12 mouse cellular contexts compared by ENCODE assay signal in genomic region chr2:133498717-133499143, GRCm38 (mm10). TPM values are rescaled to one million over a fixed set of nuclear protein-coding genes. Genes with fewer than 3 reads are reported as not detected.
DNase-seq lines count a peak whose midpoint lies in the region; ATAC-seq lines count a peak whose summit lies in the region.
"Had no signal": no experiment of that assay in that cellular context is flagged by ENCODE, and none has a peak within 500 bp of the region (broad histone marks: within the 10 kb centered on the region; RNA-seq: fewer than 3 reads in every experiment).

No protein-coding gene starts in this region.

- no peak for DNase-seq in heart, adult 9 months (ENCODE audit: low spot score in 2 of 2)
- DNase-seq in urinary bladder, adult 2 months (ENCODE audit: low spot score): peak; percentile 27
- DNase-seq in urinary bladder, postnatal 25 days (ENCODE audit: low spot score): no peak
- DNase-seq in urinary bladder, postnatal 36 days (ENCODE audit: low spot score in 2 of 2): peak; percentile 26 to 36
- DNase-seq in layer of hippocampus, adult 11-12 months (ENCODE audit: low spot score): no peak
- no peak for DNase-seq in spleen, adult 12 weeks (ENCODE audit: low spot score)
- DNase-seq: cerebellum, adult 8-10 months; thymus, adult 18-20 months had no signal

- peak overlapping the region; percentile 58 for H3K27ac ChIP-seq in heart, embryonic 12.5 days (ENCODE audit: poor library complexity, severe bottlenecking)
- H3K27ac ChIP-seq in lung, embryonic 16.5 days (ENCODE audit: low read length): peak overlapping the region; percentile 78
- H3K27ac ChIP-seq: embryonic facial prominence, embryonic 13.5 days had no signal

- H3K4me1 ChIP-seq in heart, embryonic 12.5 days (replicated peaks): peaks cover 14% of the 10 kb centered on the region
- H3K4me1 ChIP-seq in lung, embryonic 16.5 days (replicated peaks; ENCODE audit: control insufficient read depth, insufficient read depth, low read length): peaks cover 10% of the 10 kb centered on the region
- H3K4me1 ChIP-seq: embryonic facial prominence, embryonic 13.5 days had no signal

- WGBS in heart, embryonic 12.5 days: 17% methylated on average over 3 of the region's 3 CpGs
- 31% methylated on average over 3 of the region's 3 CpGs for WGBS in lung, embryonic 16.5 days

- no peaks in the 10 kb centered on the region for H3K9me3 ChIP-seq in heart, embryonic 12.5 days (replicated peaks)
- no peaks in the 10 kb centered on the region for H3K9me3 ChIP-seq in lung, embryonic 16.5 days (ENCODE audit: control insufficient read depth, low read length)
- H3K9me3 ChIP-seq: embryonic facial prominence, embryonic 13.5 days had no signal

- no peak; the same call in 1 of the 2 replicates for ATAC-seq in heart, embryonic 12.5 days (ENCODE audit: insufficient number of reproducible peaks, low FRiP score)
- peak; percentile 90 for ATAC-seq in lung, embryonic 16.5 days (ENCODE audit: low read depth)
- ATAC-seq: inflammation-experienced regulatory T-cells, adult 6 months had no signal

- H3K36me3 ChIP-seq in heart, embryonic 12.5 days: no peaks in the 10 kb centered on the region
- no peaks in the 10 kb centered on the region for H3K36me3 ChIP-seq in lung, embryonic 16.5 days (ENCODE audit: control insufficient read depth, insufficient read depth, low read length)
- H3K36me3 ChIP-seq: embryonic facial prominence, embryonic 13.5 days had no signal

- no peak overlapping the region for H3K9ac ChIP-seq in heart, embryonic 12.5 days
- H3K9ac ChIP-seq in lung, embryonic 16.5 days (ENCODE audit: low read length): no peak overlapping the region
- H3K9ac ChIP-seq: embryonic facial prominence, embryonic 13.5 days had no signal

- H3K27me3 ChIP-seq in heart, embryonic 12.5 days (replicated peaks): no peaks in the 10 kb centered on the region
- no peaks in the 10 kb centered on the region for H3K27me3 ChIP-seq in lung, embryonic 16.5 days (ENCODE audit: control insufficient read depth, insufficient read depth, low read depth, low read length)
- H3K27me3 ChIP-seq: embryonic facial prominence, embryonic 13.5 days had no signal

- no peak overlapping the region for H3K4me3 ChIP-seq in heart, embryonic 12.5 days
- H3K4me3 ChIP-seq in lung, embryonic 16.5 days (ENCODE audit: low read length): no peak overlapping the region
- H3K4me3 ChIP-seq: embryonic facial prominence, embryonic 13.5 days had no signal

- peak overlapping the region; percentile 28; the same call in 1 of the 2 replicates for H3K4me2 ChIP-seq in heart, embryonic 12.5 days
- peak overlapping the region; percentile 24; the same call in 1 of the 2 replicates for H3K4me2 ChIP-seq in lung, embryonic 16.5 days (ENCODE audit: low read depth, low read length)
- H3K4me2 ChIP-seq: embryonic facial prominence, embryonic 13.5 days had no signal

RNA-seq across cellular contexts. Expression of gene Bmp2, which starts 53.2 kb away (rescaled TPM):
- polyA plus RNA-seq in heart, embryonic 12.5 days (2016; fragmentation: Nextera tagmentation; extraction: Ambion mirVana): 23.5 and 25.8 TPM in 2 replicates
- 22.2 and 23.4 TPM in 2 replicates for polyA plus RNA-seq in urinary bladder, adult 2 months (2012; rRNA removed)
- 2.4 and 3.6 TPM in 2 replicates for polyA plus RNA-seq in lung, embryonic 16.5 days (2015; fragmentation: Nextera tagmentation; extraction: Ambion mirVana)
- polyA plus RNA-seq: inflammation-experienced regulatory T-cells, adult 6 months had no signal

Comparison
In these comparisons a context has a peak if more than half of its experiments do, and no peak if none do; other contexts are left out.
1. DNase-seq: peak in urinary bladder, adult 2 months (single experiment) and urinary bladder, postnatal 36 days (2 of 2); none in heart, adult 9 months (0 of 2), urinary bladder, postnatal 25 days (single experiment), layer of hippocampus, adult 11-12 months (single experiment) and spleen, adult 12 weeks (single experiment).